Mouse (Mus musculus) liver (tissue): ENCODE measurements at regions not wholly inside any gene's neighbourhood (a gene's known extent, or its start where the extent isn't known, plus 50 kb on each side); places are given as distances from the start of the nearest gene placed in this dataset.

Source experiments
- DNase-seq: peaks from one replicate; pipeline ENCODE4 v3.0.0-alpha.2; 2020; ENCODE audit warnings: mixed read lengths

- no peak for DNase-seq
These were observed 95.4 kb upstream of the Tom1l1 start for GRCm38 (mm10) chr11:90783537-90783936.

GRCm38 (mm10) chr11:90782975-90783374 is 94.8 kb upstream of the Tom1l1 start:
- DNase-seq = peak; percentile 28

- no peak for DNase-seq
These were observed 87.6 kb upstream of the Tom1l1 start for GRCm38 (mm10) chr11:90775752-90776151.

GRCm38 (mm10) chr11:90755981-90756380 is 67.8 kb upstream of the Tom1l1 start:
- DNase-seq = no peak

GRCm38 (mm10) chr11:90748448-90748847 is 60.3 kb upstream of the Tom1l1 start:
- DNase-seq = no peak

GRCm38 (mm10) chr11:90741952-90742617 is 53.9 kb upstream of the Tom1l1 start:
- DNase-seq = no peak

GRCm38 (mm10) chr11:90739501-90739900 is 51.3 kb upstream of the Tom1l1 start:
- no peak for DNase-seq

GRCm38 (mm10) chr11:90738741-90739140 is 50.6 kb upstream of the Tom1l1 start:
- DNase-seq = no peak
